Mouse (Mus musculus): ENCODE results near the gene Lrrc10b.

Lrrc10b gene

DNA sequence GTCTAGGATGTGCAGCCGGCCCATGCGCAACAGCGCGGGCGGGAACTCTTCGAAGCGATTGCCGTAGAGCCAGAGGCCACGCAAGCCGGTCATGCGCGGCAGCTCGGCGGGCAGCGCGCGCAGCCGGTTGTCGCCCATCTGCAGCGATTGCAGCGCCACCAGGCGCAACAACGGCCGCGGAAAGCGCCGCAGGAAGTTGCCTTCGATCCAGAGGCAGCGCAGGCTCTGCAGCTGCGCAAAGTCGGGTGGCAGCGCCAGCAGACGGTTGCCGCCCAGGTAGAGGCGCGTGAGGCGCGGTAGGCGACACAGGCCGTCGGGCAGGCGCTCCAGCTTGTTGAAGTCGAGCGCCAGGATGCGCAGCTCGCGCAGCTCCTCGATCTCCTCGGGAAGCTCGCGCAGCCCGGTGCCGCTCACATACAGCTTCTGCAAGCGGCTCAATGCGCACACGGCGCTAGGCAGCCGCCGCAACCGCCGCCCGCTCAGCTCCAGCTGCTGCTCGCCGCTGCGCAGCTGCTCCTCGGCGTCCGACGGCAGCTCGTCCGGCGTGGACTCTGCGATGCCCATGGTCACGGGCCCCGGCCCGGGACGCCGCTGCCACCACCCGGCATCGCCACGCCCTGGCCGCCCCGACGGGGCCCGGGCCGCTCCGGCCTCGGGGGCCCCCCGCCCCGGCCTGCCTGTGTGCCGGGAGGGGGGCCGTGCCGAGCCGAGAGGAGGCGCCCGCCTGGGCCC is at the start of gene Lrrc10b:
Gene Lrrc10b, minus strand, starts transcription at position 722 of the 732 bp plus-strand sequence.
- no peak for DNase-seq

DNA sequence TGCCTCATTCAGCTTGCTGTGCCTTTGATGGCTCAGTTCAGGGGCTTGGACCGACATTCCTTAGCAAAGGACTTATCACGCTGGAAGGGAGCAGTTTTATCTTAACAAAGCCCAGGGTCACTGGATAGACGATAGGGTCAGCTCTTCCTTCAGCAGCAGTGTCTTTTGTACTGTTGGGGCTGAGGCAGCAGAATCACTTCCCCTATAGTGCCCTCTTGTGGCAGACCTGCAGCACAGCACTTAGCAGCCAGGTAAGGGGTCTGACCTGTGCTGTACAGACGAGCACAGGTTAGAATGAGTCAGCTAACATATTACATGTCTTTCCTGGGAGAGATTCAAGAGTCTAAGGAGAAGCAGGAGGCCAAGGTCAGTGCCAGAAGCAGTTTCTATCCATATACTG is 45.3 kb upstream of the Lrrc10b start:
- DNase-seq: peak; percentile 31

DNA sequence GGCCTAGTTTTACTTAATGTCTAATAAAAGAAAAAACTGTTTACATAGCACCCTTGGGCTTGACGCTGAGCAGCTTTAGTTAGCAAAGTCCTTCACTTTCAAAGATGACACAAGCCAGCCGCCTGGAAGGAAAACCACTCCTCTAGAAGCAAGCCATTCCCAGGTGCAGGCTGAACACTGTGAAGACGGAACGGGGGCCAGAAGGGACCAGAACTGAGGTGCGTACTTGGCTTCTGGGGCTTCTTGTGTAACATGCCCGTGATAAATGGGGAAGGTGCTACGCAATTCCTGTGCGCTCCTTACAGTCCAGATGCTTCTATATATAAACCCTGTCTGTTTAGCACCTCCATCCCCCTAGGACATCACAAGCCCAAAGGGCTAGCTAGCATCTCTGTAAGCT is 43.3 kb upstream of the Lrrc10b start:
- DNase-seq: no peak

DNA sequence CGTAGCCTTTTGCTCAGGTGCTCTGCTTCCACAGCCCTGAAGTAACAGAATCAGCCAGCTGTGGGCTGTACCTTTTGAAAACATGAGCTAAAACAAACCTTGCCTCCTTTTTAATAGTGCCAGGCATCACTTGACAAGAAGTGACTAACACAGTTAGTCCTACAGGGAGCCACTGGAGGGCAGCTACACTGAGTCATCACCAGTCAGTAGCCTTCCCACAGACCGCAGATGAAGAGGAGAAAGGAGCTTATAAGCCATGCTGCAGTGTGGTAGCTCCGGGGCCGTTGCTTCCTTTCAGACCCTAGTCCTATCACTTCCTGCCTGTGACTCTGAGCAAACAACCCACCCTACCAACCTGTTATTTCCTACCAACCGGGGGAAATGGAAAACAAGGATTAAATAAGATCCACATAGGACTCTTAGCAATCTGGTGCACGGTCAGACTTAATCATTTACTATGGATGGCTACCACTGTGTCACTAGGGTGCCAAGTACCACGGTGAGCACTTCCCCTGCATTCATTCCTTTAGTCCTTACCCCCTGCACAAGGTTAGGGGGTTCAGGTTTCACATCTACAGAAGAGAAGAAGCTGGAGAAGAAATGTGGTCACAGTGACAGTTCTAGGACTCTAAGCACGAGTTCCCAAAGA is 40.4 kb upstream of the Lrrc10b start:
- DNase-seq: no peak

DNA sequence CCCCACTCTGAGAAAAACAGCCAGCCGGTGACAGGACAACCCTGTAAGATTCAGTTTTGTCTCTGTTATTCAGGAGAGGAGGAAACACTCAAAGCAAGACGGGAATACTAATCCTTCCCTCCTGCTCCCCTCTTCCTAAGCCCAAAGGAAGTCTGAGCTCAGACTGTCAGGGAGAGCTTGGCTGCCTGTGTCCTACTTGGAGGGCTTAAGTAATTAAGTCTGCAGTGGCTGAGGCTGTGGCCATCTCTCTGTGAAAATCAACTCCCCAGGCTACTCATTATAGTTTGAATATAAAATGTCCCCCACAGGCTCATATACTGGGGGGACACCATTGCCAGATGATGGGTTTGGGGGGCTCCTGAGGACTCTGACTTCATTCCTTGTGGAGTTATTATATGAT is 39.7 kb upstream of the Lrrc10b start:
- DNase-seq: no peak

DNA sequence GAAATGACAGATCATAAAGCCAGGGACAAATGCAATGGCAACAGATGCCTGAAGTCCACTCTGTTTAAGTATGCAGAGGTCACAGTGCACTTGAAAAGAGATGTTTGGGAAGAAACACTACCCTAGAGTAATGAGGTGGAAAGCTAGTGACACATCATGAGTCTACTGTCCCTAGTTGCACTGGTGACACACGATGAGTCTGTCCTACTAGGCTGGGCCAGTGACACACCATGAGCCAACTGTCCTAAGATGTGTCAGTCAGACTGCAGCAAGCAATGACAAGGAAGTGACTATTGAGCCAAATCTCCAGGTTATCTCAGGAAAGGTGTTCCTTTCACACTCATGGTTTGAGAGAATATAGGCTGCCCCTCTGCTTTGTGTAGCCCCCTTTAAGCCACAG is 38.4 kb upstream of the Lrrc10b start:
- DNase-seq: no peak

DNA sequence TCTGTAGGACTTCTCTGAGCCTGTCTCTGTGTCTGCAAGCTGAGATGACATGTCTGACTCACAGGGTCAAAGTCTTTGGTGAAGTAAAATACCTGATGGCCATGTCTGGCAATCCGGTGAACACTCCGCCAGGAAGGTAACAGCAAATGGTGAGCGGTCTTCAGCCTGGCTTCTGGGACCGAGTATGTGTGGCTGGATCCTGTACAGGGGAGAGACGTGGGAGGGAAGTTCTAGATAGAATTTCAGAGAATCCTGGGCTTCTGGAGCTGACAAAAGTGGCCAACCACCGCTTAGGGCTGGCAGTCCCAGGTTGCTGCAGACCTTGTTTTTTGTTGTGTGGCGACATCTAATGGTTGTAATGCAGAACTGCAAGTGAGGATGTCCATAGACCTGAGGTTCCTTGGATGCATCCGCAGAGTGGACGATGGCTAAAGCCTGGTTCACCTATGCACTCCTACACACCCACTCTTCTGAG is 29.0 kb upstream of the Lrrc10b start:
- DNase-seq: peak; percentile 54

DNA sequence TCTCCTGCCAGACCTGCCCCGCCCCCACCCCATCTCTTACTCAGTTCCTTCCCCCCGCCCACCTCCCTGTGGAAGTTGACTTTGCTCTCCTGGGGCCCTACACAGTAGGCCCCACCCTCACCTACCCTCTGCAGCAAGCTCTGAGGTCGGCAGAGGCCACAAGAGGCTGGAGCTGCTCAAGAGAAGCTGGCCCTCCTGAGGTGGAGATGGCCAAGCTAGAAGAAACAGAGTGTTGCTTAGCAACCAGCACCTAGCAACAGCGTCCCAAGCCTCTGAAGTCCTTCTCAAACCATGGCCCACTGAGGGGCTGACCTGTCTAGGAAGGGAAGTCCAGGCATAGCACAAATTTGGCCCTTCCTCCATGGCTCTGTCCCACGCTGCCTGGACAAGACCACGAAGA is 25.4 kb upstream of the Lrrc10b start, which contains the start of gene Ppp1r32:
Gene Ppp1r32, minus strand, starts transcription at position 226 of the 400 bp plus-strand sequence.
- no peak for DNase-seq

DNA sequence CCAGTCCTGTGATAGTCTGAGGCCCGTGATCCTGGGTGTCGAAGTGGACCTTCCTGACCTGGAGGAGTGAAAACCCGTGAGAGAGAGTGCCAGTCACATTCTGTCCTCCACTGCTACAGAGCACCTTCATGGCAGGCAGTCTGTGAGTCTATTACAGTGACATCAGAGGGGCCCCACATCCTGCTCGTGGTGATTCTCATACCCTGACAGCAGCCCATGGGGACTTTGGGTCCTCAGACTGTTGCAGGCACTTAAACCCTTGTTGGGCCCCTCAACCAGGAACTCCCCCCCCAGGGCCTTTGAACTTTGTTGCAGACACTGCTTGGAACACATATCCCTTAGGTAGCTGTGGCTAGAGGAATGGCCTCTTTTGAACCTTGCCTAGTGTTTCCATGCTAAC is 22.3 kb upstream of the Lrrc10b start:
- DNase-seq: no peak

DNA sequence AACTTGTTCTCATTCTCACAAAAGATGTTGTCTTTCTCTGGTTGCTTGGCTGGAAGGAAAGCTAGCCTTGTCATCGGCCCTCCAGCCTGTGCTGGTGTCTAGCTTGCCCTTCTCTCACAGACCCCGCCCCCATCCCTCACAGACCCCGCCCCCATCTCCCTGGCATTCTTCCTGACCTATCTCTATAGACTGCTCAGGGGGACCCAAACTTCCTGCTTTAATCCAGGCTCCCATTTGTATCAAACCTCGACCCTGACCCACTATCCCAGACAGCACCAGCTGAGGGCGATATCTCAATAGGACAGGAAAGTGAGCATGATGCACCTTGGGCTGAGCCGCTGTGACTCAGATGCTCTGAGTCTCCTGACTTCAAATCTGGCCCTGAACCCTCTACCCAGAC is 16.5 kb upstream of the Lrrc10b start:
- DNase-seq: no peak

DNA sequence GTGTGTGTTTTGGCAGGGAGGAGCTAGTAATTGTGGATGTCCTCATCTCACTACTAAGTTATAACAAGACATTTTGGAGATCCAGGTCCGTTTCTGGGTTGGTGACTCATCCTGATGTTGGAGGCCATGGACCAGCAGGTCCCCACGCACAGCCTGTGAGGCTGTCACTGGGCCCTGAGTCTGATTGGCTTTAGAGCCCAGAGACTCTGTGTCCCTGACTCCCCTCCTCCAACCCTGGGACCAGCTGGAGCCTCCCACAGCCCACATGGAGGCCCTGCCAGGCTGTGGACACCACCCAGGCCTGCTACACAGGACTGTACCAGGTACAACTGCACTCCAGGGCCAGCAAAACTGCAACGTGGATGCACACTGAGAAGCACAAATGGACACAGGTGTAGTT is 15.7 kb upstream of the Lrrc10b start:
- no peak for DNase-seq

DNA sequence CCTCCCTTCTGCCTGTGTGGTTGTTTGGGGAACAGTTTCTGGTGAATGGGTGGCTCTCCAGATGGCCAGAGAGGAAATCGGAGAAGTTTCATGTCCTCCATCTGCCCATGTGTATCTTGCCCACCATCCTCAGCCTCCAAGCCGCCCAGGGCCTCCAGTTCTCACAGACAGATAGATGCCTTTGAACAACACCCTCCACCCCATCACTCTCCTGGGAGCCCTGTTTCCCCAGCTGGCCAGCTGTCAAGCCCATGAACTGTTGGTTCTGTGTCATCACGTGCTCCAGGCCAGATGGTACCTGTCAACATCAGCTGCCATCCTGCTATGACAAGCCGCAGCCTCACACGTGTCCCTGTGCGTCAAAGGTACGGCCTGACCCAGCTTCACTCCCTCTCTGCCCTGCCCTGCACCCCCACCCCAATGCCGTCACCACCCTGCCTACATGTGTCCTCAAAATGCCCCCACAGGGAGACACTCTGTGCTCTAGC is 11.9 kb upstream of the Lrrc10b start:
- no peak for DNase-seq

DNA sequence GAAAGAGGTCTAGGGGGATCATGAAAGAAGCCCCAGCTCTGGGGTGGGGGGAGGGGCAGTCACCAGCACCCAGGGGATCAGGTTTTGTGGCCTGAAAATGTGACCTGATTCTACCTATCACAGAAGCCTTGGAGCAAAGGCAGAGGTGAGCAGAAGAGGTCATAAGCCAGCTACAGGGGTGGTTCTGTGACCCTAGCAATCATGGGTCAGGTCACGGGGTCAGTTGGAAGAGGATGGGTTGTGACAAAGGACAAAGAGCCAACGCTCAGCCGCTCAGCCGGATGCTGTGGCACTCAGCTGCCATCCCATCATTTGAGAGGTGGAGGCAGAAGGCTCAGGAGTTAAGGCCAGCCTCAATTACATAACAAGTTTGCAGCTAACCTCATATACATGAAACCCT is 7.2 kb upstream of the Lrrc10b start:
- DNase-seq: no peak

DNA sequence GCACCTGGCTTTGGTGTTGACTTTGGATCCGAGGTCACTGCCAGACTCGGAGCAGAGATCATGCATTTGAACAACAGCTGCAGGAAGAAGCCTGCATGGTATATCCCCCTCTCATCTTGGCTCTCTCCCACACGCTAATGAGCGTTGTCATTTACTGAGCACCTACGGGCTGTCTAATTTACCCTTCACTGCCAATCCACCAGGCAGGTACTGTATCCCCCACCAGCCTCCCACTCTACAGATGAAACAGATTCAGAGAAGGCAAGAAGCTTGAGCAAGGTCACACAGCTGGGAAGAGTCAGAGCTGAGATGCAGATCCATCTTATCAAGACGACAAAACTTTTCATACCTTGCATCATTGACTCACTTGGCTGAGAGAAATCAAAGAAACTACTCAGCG is 4.3 kb upstream of the Lrrc10b start:
- DNase-seq: no peak

DNA sequence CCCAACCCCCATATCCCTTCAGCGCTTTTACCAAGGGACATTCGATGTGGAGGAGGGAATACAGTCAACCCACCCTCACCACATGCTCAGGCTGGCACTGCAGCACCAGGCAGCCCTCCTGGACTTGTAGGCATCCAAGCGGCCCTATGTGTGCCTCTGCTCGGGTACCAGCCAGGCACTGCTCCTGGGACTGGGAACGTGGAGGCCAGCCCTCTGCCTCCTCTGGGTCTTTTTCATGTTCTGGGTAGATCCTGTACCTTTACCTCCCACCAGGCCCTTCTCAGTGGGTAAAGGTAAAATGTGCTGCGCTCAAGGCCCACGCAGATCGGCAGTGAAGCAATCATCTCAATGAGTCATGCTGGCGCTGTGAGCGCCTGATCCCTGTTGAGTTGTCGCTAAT is 2.6 kb upstream of the Lrrc10b start:
- no peak for DNase-seq

DNA sequence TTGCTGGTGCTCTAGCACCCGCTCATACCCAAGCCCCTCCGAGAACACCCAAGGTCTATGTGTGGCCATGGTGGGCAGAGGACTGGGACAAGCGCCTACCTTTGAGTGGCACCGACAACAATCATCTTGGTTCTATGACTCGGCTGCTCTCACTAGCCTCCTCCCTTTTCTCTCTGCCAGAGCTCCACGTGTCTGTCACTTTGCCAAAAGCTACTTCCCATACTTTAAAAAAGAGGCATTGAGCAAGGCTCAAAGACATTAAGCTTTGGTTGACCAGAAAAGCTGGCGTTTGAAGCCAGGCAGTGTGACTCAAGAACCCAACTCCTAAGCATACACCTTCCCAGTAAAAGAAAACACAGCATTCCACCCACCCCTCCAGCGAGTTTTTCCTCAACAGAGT is 823 bp upstream of the Lrrc10b start:
- no peak for DNase-seq

DNA sequence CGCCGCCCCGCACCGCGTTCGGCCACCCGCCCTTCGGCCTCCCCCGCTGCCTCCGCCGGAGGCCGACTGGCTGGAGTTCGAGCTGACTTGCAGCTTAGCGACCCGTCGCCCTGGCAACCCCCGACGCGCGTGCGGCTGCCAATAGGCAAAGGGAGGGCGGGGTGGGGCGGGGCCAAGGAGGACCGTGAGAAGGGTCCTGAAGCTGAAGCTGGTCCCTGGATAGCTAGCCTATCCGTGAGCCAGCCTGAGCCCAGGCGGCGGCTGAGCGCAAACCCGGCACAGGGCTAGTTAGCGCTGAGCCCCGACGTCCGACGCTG is 169 bp upstream of the Lrrc10b start:
- DNase-seq: no peak

DNA sequence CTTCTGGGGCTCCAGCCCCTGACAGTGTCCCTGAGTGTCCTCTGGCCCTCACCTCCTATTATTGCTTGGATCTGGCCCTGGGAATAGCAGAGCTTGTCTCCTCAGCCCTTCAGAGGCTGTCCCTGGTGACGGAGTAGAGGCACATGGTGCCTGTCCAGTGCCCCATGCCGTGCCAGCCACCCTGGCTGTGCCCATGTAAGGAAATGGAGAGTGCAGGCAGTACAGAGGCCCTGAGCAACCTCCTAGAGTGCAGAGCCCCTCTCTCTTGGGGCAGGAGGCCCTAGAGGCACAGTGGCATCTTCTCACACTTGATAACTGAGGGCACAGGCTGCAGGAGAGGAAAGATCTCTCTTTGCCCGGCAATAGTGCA is 1.9 kb downstream of the Lrrc10b start:
- DNase-seq: no peak

DNA sequence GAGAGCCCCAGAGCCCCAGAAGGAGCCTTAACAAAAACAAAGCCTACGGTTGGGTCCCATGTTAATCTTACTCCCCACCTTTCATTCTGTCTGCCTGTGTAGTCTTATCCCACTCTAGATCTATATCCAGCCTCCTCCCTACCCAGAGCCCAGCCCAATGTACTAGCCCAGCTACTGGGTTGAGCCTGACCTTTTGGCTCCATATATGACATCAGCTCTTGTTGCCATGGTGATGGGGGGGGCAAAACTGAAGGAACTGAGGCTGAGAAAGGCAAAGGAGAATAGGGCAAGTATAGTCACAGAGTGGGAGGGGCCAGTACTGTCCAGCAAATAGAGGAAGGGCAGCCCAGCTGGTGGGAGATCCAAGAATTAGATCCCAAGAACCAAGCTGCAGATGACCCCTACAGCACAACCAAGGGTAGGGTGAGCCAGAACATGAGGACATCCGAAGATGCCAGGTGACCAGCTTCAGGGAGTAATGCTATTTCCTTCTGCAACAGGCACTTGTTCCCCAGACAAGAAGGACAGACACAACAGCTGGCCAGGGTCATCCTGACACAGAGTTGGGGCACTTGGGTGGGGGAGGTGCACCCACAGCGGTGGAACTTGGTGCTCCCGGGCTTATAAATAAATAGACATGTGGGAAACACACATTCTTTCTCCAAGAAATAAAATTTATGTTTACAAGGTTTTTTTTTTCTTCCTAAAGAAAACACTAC is 2.4 kb downstream of the Lrrc10b start:
- DNase-seq: no peak

DNA sequence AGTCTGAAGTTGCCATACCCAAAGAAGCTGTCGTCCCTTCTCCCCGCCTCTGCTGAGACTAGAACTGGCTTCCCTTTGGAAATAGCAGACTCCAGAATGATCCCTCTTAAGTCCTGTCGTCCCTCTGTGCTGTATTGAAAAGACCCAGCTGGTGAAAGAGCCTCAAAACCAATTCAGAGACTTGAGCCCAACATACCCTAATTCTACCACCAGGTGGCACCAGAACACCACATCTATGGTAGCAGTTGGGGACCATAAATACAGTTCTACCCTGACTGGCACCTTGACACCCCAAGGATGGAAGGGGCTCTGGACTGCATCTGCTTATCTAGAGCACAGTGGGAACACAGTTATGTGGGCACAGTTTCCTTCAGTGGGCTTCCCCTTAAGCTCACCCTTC is 7.6 kb downstream of the Lrrc10b start:
- DNase-seq: peak; percentile 68

DNA sequence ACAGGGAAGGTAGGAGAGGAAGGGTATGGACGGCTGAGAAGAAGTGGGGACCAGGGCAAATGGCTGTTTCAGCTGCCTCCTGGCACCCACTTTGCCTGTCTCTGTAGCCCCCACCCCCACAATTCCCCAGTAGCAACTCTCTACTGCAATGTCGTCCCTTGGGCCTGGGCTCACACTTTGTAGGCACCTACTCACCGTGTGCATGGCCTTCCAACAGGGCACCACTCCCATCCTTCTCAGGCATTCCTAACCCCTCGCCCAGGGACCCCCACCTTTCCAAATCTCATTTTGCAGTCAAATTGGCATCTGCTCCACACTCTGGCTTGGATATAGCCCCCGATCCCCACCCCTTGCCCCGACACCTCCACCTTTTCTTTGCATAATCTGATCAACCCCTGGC is 8.1 kb downstream of the Lrrc10b start:
- DNase-seq: no peak

DNA sequence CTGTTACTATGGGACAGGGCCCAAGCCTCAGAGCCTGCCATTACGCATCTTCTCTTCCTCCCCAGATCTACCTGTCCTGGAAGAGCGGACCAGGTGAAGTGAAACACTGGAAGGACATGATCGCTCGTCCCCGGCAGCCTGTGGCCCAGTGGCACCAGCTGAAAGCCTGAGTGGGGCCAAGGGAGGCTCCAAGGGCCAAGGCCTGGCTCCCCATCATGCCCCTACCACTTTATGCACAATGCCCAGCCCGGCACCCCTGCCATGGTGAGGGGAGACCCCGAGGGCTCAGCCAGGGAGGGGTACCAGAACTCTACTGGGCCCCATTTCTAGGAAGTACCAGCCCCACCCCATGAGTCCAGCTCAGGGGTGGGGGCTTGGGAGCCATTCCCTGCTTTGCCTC is 9.0 kb downstream of the Lrrc10b start:
- no peak for DNase-seq

DNA sequence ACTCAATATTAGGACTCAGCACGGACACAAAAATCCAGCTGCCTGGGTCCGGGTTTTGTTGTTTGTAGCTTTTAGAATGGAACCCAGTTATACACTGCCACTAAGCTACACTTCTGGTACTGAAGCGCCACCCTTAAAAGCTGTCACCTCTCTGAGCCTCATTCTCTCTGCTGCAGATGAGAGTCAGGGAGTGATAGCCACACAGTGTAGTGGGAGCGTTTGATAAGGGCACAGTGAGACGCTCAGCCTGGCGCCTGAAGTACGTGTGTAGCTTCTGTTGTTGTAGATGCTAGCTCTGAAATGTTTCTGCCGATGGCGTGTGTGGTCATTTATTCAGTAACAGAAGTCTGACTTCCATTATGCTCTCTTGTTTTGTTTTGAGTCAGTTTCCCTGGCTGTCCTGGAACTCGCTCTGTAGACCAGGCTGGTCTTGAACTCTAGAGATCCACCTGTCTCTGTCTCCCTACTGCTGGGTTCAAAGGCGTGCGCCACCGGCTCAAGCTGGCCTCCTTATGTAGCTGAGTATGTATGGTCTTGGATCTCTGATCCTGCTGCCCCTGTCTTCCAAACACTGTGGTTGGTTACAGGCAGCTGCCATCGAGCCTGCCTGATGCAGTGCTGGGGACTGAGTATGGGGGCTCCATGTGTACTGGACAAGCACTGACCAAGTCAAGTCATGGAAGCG is 12.4 kb downstream of the Lrrc10b start:
- DNase-seq: no peak

DNA sequence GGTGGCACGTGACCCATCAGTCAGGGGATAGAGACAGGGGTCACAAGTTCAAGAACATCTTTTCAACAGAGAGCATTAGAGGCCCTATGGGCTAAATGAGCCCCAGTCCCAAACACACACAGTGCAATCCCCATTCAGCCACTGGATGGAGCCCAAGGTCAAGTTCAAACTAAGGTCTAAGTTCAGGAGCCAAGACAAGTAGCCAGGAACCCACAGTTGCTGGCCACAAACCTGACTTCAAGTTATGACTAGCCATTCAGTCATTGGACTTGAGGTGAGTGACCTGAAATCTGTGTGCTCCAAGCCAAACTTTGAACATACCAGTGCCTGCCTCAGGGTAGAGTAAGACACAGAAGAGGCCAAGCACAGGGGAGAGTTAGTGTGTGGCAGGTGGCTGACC is 19.8 kb downstream of the Lrrc10b start:
- no peak for DNase-seq

Data from cerebellum, adult 8-10 months (tissue).